Mouse (Mus musculus) layer of hippocampus, postnatal 25 days (tissue): Measurements from ENCODE around the gene Pros1. TPM values are rescaled to one million over a fixed set of nuclear protein-coding genes. Genes with fewer than 3 reads are reported as not detected.

Experiments used
- DNase-seq, 2 experiments: peaks; one replicate each; pipeline ENCODE4 v3.0.0; 2022; ENCODE audit warnings: mixed read lengths in 2 of 2, low spot score in 1 of 2; ENCODE audit errors: extremely low spot score in 1 of 2
- total RNA-seq, 2 experiments: library from RNA; stranded (reverse); gene quantifications; 2 replicates each; pipeline ENCODE4 v1.2.3; 2021

Pros1 gene
- total RNA-seq, 2 experiments from 2014 or later = 7.3 to 8.9 TPM

DNA sequence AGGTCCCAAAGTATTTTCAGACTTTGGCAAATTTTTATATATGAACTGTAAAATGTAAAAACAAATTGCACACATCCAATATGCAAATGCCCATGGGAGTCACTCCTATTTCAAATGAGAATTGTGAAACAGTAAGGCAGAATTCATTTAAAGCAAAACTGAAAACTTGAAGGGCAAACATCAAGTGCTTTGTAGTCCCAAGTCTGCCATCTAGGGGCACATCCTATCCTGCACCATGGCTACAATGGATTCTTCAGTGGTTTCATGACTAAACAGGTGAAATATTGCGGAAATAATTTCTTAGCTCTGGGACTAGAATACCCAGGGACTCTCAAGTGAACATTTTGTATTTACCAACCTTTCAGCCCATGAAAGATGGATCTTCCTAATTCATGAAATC is 3.9 kb downstream of the Pros1 start:
- DNase-seq = no peak

DNA sequence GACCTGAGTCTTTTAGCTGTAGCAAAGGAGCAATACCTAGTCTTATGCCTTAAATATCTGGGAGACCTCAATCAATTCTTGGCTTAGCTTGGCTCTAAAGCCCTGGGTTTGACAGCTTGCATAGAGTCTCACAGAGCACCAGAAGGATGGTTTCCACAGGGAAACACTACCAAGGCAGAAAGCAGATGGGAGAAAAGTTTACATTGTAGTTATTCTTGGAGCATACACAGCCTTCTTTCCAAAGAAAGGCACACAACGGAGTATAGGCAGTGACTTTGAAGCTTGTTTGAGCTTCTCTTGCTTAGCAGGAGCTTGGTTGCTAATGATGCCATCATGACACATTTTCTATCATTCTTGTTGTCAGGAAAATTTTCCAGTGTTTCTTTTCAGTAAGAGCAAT is 6.0 kb downstream of the Pros1 start:
- no peak for DNase-seq

- no peak for DNase-seq
These were observed 7.3 kb downstream of the Pros1 start for GRCm38 (mm10) chr16:62861455-62861854.

GRCm38 (mm10) chr16:62872688-62873117 is 18.6 kb downstream of the Pros1 start:
- DNase-seq = no peak

DNA sequence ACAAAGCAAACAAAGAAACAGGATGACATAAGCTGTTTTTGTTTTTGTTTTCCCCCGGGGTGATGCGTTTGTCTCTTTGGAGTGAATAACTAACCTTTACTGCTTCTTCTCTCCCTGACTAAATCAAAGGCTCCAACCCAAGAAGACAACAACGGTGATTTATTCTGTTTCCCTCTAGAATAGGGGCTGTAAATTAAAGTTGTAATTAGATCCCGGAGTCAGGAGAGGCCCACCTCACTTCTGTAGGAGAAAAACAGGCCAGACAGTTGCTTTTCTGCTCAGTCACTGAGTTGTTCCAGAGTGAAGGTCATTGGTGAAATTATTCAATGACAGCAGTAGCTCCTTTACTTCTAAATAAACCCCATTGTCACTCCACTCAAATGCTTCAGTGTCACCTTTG is 19.1 kb downstream of the Pros1 start:
- no peak for DNase-seq

GRCm38 (mm10) chr16:62874065-62874464 is 20.0 kb downstream of the Pros1 start:
- no peak for DNase-seq

- DNase-seq = no peak
These were observed 41.7 kb downstream of the Pros1 start for GRCm38 (mm10) chr16:62895824-62896223.

- no peak for DNase-seq
These were observed 57.3 kb downstream of the Pros1 start for GRCm38 (mm10) chr16:62911364-62911763.

GRCm38 (mm10) chr16:62912246-62912645 is 58.1 kb downstream of the Pros1 start:
- DNase-seq = no peak

DNA sequence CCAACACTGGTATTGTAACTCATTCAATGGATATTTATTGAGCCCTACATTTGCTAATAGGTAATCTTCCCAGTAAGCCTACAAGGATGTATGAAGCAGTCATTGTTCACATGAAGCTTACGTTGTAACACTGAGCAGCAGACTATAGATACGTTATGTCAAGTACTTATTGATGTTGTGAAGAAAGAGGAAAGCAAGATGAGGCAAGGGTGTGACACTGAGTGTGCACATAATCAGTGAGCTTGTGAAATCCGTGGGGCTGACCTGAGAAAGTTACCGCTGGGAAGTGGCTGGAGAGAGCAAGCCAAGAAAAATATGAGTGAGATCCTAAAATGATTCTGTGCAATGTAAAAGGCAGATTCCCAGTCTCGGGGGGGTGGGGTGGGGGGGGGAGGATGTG is 61.4 kb downstream of the Pros1 start:
- DNase-seq = no peak

- no peak for DNase-seq
These were observed 68.1 kb downstream of the Pros1 start for GRCm38 (mm10) chr16:62922245-62922644.

DNA sequence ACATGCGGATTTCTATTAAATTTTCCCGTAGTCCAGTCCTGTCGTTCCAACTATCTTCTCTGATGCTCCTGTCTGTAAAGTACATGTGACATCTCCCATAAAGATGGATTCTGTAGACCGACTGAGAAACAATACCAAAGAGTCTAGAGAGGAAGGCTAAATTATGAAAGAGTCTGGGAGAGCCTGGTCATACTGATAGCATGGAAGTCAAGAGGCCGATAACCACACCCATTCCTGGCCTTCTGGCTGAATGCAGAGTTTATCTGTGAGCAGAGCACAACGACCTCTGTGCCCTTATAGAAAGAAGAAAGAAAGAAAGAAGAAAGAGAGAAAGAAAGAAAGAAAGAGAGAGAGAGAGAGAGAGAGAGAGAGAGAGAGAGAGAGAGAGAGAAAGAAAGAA is 77.2 kb downstream of the Pros1 start:
- no peak for DNase-seq

DNA sequence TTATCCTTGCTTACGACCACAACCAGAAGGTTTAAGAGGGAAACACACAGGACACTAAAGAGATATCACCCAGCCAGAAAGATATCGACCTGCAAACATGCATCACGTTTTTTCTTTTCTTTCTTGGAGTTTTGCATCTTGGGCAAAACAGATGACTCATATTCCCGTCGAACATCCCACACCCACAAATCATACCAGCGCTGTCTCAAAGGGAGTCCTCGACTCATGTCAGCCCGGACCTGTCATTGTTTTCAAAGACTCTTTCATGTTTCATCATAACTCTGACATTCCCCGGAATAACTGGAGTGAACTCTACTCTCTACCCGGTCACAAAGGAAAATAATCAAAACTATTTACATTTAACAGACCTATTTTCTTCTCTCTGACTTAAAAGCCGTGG is 82.2 kb downstream of the Pros1 start:
- DNase-seq = no peak

DNA sequence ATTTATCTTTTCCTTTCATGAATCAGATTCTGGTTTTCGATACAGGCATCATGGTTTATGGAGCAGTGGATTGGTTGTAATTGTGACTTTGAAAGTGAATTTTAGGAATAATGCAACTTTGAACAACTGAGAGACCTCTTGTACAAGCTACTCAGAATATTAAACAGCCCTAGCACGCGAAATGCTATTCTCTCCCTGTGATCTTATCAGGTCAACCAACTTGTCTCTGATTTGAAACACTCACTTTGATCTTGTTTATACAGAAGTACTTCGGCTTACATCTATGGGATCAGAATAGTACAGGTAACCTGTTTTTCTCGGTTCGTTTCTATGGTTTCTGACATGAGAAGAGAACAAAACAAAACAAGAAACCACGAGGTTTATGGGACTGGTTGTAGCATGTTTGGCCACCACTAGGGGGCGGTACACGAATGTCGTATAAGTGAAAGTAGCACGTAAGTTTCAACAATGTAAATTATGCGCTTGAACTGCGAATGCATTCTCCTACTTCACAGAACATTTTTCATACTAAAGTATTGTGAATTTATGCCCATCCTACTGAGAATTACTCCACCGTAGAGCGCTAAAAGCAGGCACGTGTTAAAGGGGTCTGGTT is 86.4 kb downstream of the Pros1 start:
- peak; percentile 51 to 89 for DNase-seq

DNA sequence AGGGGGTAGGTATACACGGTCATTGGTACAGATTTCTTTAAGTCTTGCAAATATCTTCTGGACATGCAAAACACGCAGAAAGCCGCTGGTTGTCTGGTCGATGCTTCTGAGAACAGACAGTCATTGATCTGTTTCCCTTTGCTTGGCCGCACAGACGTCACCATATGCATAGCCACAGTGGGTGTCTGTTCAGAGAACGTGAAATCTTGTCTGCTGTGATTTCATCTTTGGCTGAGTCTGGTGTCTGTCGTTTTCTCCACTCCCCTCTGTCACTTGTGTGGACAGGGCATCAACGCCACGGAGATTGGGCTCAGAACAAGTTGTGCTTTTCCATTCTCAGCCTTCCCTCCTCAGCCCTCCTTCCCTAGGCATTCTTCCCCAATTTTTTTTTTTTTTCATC is 87.7 kb downstream of the Pros1 start:
- DNase-seq = no peak

DNA sequence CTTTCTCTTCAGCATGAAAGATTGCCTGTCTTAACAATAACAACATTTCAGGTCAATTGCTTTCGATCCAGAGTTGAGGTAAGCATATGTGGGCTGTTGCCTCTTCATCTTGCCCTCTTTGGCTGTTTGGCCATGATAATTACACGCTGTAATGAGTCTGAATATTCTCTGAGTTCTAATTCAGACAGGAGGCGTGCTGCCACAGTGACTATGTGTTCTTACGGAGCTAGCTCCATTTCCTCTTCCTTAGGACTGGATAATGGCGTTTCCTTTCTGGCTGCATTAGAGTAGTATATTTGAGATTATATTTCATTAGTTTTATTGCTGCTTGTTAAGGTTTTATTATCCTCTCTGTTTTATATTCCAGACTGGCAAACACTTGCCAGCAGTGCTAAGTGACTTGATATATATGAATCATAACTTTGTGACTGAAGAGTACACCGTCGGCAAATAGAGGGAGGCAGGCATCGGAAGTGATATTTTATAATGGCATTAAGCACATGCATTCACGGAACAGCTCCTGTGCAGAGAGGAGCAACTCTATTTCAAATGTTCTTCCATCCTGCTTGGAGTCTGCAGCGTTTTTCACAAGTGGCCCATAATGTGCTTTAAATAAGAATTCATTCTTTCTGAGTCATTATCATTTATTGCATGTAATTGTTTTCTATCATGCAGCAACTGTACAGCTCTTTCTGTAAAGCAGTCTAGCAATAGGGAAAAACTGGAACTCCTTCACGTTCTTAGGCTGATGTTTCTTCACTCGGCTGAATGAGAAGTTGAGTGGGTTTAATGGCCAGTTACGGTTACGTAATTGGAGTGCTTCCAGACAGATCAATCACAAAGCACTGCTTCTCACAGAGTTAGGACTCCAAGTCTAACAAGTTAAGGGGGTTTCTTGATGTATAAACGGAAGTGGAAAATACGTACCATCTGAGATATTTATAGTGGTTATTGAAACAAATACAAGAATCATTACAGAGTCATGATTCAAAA is 88.6 kb downstream of the Pros1 start:
- no peak for DNase-seq

DNA sequence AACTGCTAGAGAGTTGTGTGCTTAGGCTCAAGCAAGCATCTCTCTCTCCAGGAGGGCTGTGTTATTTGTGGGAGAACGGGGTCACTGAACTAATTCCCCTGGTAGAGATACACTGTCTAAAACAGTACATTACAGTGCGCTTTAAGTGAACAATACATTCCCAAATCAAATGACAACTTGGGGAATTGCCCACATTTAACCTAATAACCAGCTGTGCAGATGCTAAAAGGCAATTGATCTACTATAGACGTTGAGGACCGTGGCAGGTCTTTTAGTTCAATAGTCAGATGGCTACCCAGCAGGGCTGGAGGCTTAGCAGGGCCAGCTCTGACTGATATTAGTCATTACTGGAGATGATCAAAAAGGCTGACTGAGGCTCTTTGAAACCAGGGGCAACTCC is 104.4 kb downstream of the Pros1 start:
- DNase-seq = no peak

GRCm38 (mm10) chr16:62964361-62964763 is 110.3 kb downstream of the Pros1 start:
- no peak for DNase-seq

GRCm38 (mm10) chr16:62971673-62972332 is 117.7 kb downstream of the Pros1 start:
- no peak for DNase-seq

DNA sequence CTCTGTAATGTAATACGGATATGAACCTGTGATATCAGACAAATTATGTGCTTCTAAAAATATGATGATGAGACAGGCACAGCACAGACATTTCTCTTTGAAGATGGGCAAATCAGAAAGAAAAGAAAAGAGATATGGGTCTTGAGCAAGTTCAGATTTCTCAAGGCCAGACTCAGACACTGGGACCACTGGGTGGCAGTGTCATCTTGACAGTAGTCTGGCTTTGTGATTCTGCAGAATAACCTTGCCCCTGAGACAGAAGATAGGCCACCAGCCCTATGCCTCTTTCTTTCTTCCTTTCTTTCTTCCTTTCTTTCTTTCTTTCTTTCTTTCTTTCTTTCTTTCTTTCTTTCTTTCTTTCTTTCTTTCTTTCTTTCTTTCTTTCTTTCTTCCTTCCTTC is 120.8 kb downstream of the Pros1 start:
- DNase-seq = peak in 1 of 2 experiments; percentile 16
